ENCODE assay signal across 16 mouse cellular contexts in genomic region chr6:99881606-99882005, GRCm38 (mm10).
"Had no signal": no experiment of that assay in that cellular context is flagged by ENCODE, and none has a peak within 500 bp of the region (broad histone marks: within the 10 kb centered on the region; RNA-seq: fewer than 3 reads in every experiment).

No protein-coding gene starts in this region.

- H3K4me1 ChIP-seq: liver, embryonic 15.5 days; neural tube, embryonic 13.5 days had no signal

- H3K4me2 ChIP-seq: kidney, embryonic 15.5 days; liver, embryonic 11.5 days; liver, embryonic 15.5 days; neural tube, embryonic 13.5 days had no signal

- ATAC-seq: intestine, embryonic 16.5 days; lung, postnatal 0 days had no signal

- H3K9ac ChIP-seq: kidney, embryonic 15.5 days; liver, embryonic 15.5 days; neural tube, embryonic 13.5 days had no signal

- H3K27ac ChIP-seq: kidney, embryonic 15.5 days; left cerebral cortex, adult 2 months; liver, embryonic 15.5 days; neural tube, embryonic 13.5 days; stomach, postnatal 0 days had no signal

- H3K4me3 ChIP-seq: kidney, embryonic 15.5 days; left cerebral cortex, adult 2 months; liver, embryonic 15.5 days; myocyte; neural tube, embryonic 13.5 days had no signal

- H3K9me3 ChIP-seq: kidney, embryonic 15.5 days; liver, embryonic 15.5 days; neural tube, embryonic 13.5 days had no signal

- DNase-seq: kidney, adult 2 months; kidney, postnatal 14 days; lung, adult 2 months; lung, postnatal 36 days; right cerebral cortex, adult 18-20 months; right cerebral cortex, postnatal 25 days; thymus, postnatal 4 days had no signal

- H3K36me3 ChIP-seq: kidney, embryonic 15.5 days; liver, embryonic 15.5 days; neural tube, embryonic 13.5 days had no signal
